Mouse (Mus musculus): ENCODE data around the gene Elovl3. TPM values are rescaled to one million over a fixed set of nuclear protein-coding genes. Genes with fewer than 3 reads are reported as not detected.
"Not testable (repeated sequence)": the region's sequence is repeated elsewhere in the genome, so short reads cannot be mapped to it uniquely, and the experiment has no call there.

Gene Elovl3
- polyA plus RNA-seq, 1 experiment: 0.37 TPM

- Histone ChIP-seq H3ac (ENCODE audit: control insufficient read depth, insufficient read length, low read depth) (no peak overlapping the region), H3K4me3 (ENCODE audit: insufficient read depth, poor library complexity, severe bottlenecking) (no peak overlapping the region), H3K27me3 (ENCODE audit: control insufficient read depth, insufficient read depth, insufficient read length) (peaks cover 3% of the 10 kb centered on the region), H3K36me3 (ENCODE audit: control insufficient read depth, insufficient read depth) (no peaks in the 10 kb centered on the region), H3K79me2 (ENCODE audit: control insufficient read depth, insufficient read depth) (no peaks in the 10 kb centered on the region), H3K79me3 (ENCODE audit: low read depth) (no peaks in the 10 kb centered on the region)
- TF ChIP-seq USF1 (IDR thresholded peaks at IDR 0.05; ENCODE audit: low read depth) (no peak), CTCF (IDR thresholded peaks at IDR 0.05; ENCODE audit: control insufficient read depth, insufficient read depth, insufficient read length) (no peak), MAX (IDR thresholded peaks at IDR 0.05) (no peak), MYOG (IDR thresholded peaks at IDR 0.05; ENCODE audit: control insufficient read depth, extremely low read depth, insufficient read length) (no peak), CEBPB (IDR thresholded peaks at IDR 0.05; ENCODE audit: low read depth) (no peak), FOSL1 (IDR thresholded peaks at IDR 0.05; ENCODE audit: insufficient read depth, low read length, poor library complexity, severe bottlenecking) (no peak), MYOD1 (IDR thresholded peaks at IDR 0.05; ENCODE audit: control insufficient read depth, insufficient read length, low read depth) (no peak)
These were observed 7.0 kb upstream of the Elovl3 start for GRCm38 (mm10) chr19:46124651-46125050.

DNA sequence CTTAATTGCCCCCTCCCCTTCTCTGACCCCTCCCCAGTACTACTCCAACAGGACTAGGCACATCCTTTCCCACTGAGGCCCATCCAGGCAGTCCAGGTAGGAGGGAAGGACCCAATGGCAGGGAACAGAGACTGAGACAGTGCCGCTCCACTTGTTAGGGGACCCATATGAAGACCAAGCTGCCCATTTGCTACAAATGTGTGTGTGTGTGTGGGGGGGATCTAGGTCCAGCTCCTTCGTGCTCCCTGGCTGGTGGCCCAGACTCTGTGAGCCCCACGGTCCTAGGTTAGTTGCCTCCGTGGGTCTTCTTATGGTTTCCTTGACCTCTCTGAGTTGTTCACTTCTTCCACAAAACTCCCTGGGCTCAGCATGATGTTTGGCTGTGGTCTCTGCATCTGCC lies 5.4 kb upstream of the Elovl3 start:
- no peak for TF ChIP-seq CEBPB (IDR thresholded peaks at IDR 0.05; ENCODE audit: low read depth)
- TF ChIP-seq MAX (IDR thresholded peaks at IDR 0.05): no peak
- peaks cover 3% of the 10 kb centered on the region for H3K27me3 ChIP-seq (ENCODE audit: control insufficient read depth, insufficient read depth, insufficient read length)
- no peaks in the 10 kb centered on the region for H3K79me2 ChIP-seq (ENCODE audit: control insufficient read depth, insufficient read depth)
- no peaks in the 10 kb centered on the region for H3K36me3 ChIP-seq (ENCODE audit: control insufficient read depth, insufficient read depth)
- H3K4me3 ChIP-seq (ENCODE audit: insufficient read depth, poor library complexity, severe bottlenecking): no peak overlapping the region
- no peak overlapping the region for H3ac ChIP-seq (ENCODE audit: control insufficient read depth, insufficient read length, low read depth)
- H3K79me3 ChIP-seq (ENCODE audit: low read depth): no peaks in the 10 kb centered on the region

DNA sequence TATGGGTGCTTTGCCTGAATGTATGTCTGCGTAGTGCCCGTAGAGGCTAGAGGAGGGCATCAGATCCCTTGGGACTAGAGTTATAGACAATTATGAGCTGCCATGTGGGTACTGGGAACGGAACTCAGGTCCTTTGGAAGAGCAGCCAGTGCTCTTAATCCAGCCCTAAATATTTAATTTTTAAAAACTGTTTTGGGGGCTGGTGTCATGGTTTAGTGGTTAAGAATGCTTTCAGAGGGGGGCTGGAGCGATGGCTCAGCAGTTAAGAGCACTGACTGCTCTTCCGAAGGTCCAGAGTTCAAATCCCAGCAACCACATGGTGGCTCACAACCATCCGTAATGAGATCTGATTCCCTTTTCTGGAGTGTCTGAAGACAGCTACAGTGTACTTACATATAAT lies 2.0 kb upstream of the Elovl3 start:
- H3K27me3 ChIP-seq (ENCODE audit: control insufficient read depth, insufficient read depth, insufficient read length); H3K79me2 ChIP-seq (ENCODE audit: control insufficient read depth, insufficient read depth); H3K36me3 ChIP-seq (ENCODE audit: control insufficient read depth, insufficient read depth); H3ac ChIP-seq (ENCODE audit: control insufficient read depth, insufficient read length, low read depth); H3K4me3 ChIP-seq (ENCODE audit: insufficient read depth, poor library complexity, severe bottlenecking); H3K79me3 ChIP-seq (ENCODE audit: low read depth): not testable (repeated sequence)

DNA sequence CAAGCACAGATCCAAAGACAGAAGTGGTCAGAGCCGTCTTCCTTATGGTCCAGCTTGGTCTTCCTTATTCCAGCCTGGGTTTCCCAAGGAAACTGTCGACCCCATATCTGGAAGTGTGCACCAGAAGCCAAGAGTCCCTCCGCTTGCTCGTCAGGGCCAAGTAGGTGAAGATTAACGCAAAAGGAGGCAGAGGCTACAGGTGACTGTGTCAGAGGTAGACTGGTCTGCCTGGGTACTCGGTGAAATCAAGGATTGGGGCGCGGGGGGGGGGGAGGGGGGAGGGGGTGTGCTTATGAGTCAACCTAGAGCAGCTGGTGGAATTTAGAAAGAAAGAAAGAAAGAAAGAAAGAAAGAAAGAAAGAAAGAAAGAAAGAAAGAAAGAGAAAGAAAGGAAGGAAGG lies 414 bp upstream of the Elovl3 start:
- no peaks in the 10 kb centered on the region for H3K27me3 ChIP-seq (ENCODE audit: control insufficient read depth, insufficient read depth, insufficient read length)
- TF ChIP-seq CEBPB (IDR thresholded peaks at IDR 0.05; ENCODE audit: low read depth) (no peak), FOSL1 (IDR thresholded peaks at IDR 0.05; ENCODE audit: insufficient read depth, low read length, poor library complexity, severe bottlenecking) (no peak), MYOD1 (IDR thresholded peaks at IDR 0.05; ENCODE audit: control insufficient read depth, insufficient read length, low read depth) (no peak), MAX (IDR thresholded peaks at IDR 0.05) (no peak), MYOG (IDR thresholded peaks at IDR 0.05; ENCODE audit: control insufficient read depth, extremely low read depth, insufficient read length) (no peak), CTCF (IDR thresholded peaks at IDR 0.05; ENCODE audit: control insufficient read depth, insufficient read depth, insufficient read length) (no peak), USF1 (IDR thresholded peaks at IDR 0.05; ENCODE audit: low read depth) (no peak)
- H3ac ChIP-seq (ENCODE audit: control insufficient read depth, insufficient read length, low read depth): no peak overlapping the region
- no peaks in the 10 kb centered on the region for H3K79me3 ChIP-seq (ENCODE audit: low read depth)
- H3K36me3 ChIP-seq (ENCODE audit: control insufficient read depth, insufficient read depth): no peaks in the 10 kb centered on the region
- H3K4me3 ChIP-seq (ENCODE audit: insufficient read depth, poor library complexity, severe bottlenecking): no peak overlapping the region
- no peaks in the 10 kb centered on the region for H3K79me2 ChIP-seq (ENCODE audit: control insufficient read depth, insufficient read depth)

DNA sequence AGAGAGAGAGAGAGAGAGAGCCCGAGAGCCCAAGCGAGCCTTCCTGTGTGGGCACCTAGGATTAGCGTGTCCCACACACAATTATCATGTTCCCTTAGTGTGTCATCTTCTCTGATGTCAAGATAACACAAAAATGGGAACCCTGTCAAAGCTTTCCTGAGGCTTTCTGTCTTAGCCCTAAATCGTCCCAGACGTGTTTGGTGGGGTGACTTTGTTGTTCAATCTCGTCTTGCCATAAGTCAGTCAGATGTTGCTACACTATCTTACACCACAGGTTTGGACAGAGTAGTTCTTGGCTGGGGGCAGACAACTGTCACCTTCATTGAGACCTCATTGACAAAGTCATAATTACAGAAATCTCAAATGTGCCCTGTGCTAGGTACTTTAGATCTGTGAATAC lies 880 bp downstream of the Elovl3 start:
- Histone ChIP-seq H3K27me3 (ENCODE audit: control insufficient read depth, insufficient read depth, insufficient read length) (no peaks in the 10 kb centered on the region), H3K4me3 (ENCODE audit: insufficient read depth, poor library complexity, severe bottlenecking) (no peak overlapping the region), H3K79me3 (ENCODE audit: low read depth) (no peaks in the 10 kb centered on the region), H3ac (ENCODE audit: control insufficient read depth, insufficient read length, low read depth) (no peak overlapping the region), H3K79me2 (ENCODE audit: control insufficient read depth, insufficient read depth) (no peaks in the 10 kb centered on the region), H3K36me3 (ENCODE audit: control insufficient read depth, insufficient read depth) (no peaks in the 10 kb centered on the region)
- TF ChIP-seq CEBPB (IDR thresholded peaks at IDR 0.05; ENCODE audit: low read depth): no peak
- TF ChIP-seq MYOD1 (IDR thresholded peaks at IDR 0.05; ENCODE audit: control insufficient read depth, insufficient read length, low read depth): no peak
- no peak for TF ChIP-seq MAX (IDR thresholded peaks at IDR 0.05)
- no peak for TF ChIP-seq MYOG (IDR thresholded peaks at IDR 0.05; ENCODE audit: control insufficient read depth, extremely low read depth, insufficient read length)
- no peak for TF ChIP-seq CTCF (IDR thresholded peaks at IDR 0.05; ENCODE audit: control insufficient read depth, insufficient read depth, insufficient read length)
- no peak for TF ChIP-seq FOSL1 (IDR thresholded peaks at IDR 0.05; ENCODE audit: insufficient read depth, low read length, poor library complexity, severe bottlenecking)
- TF ChIP-seq USF1 (IDR thresholded peaks at IDR 0.05; ENCODE audit: low read depth): no peak

- no peaks in the 10 kb centered on the region for H3K36me3 ChIP-seq (ENCODE audit: control insufficient read depth, insufficient read depth)
- no peak overlapping the region for H3ac ChIP-seq (ENCODE audit: control insufficient read depth, insufficient read length, low read depth)
- H3K79me3 ChIP-seq (ENCODE audit: low read depth): no peaks in the 10 kb centered on the region
- no peaks in the 10 kb centered on the region for H3K79me2 ChIP-seq (ENCODE audit: control insufficient read depth, insufficient read depth)
- TF ChIP-seq MYOD1 (IDR thresholded peaks at IDR 0.05; ENCODE audit: control insufficient read depth, insufficient read length, low read depth) (no peak), CTCF (IDR thresholded peaks at IDR 0.05; ENCODE audit: control insufficient read depth, insufficient read depth, insufficient read length) (peak; percentile 90)
- no peaks in the 10 kb centered on the region for H3K27me3 ChIP-seq (ENCODE audit: control insufficient read depth, insufficient read depth, insufficient read length)
- H3K4me3 ChIP-seq (ENCODE audit: insufficient read depth, poor library complexity, severe bottlenecking): no peak overlapping the region
These were observed 3.6 kb downstream of the Elovl3 start for GRCm38 (mm10) chr19:46135297-46135696.

All from C2C12 (cell line).